Mouse (Mus musculus) intestine, embryonic 14.5 days (tissue): Measurements from ENCODE around the gene Qsox2. TPM values are rescaled to one million over a fixed set of nuclear protein-coding genes. Genes with fewer than 3 reads are reported as not detected.

ENCODE experiments used
- ATAC-seq: fragments of 200-750 bp; cut with Nextera tagmentation; replicated peaks from 2 replicates; pipeline ENCODE4 v1.8.0; 2017; ENCODE audit warnings: low read depth, moderate number of reproducible peaks, moderate TSS enrichment, moderate library complexity; ENCODE audit not compliant: low FRiP score, low TSS enrichment
- DNase-seq: peaks from one replicate; pipeline ENCODE4 v3.0.0-alpha.2; 2018; ENCODE audit warnings: low spot score
- H3K27ac ChIP-seq: fragments of 300-500 bp; sonication (generic); 2 replicates; pipeline ENCODE4 v1.5.1; 2014; ENCODE audit warnings: low read depth, mild to moderate bottlenecking, control low read depth
- H3K27me3 ChIP-seq: fragments of 300-500 bp; sonication (generic); replicated peaks from 2 replicates; pipeline ENCODE4 v1.6.1; 2014; ENCODE audit warnings: low read length, control low read depth; ENCODE audit not compliant: control insufficient read depth, insufficient read depth
- H3K36me3 ChIP-seq: fragments of 300-500 bp; sonication (generic); 2 replicates; pipeline ENCODE4 v1.6.1; 2014; ENCODE audit warnings: low read length, control low read depth; ENCODE audit not compliant: control insufficient read depth, insufficient read depth
- H3K4me1 ChIP-seq: fragments of 300-500 bp; sonication (generic); replicated peaks from 2 replicates; pipeline ENCODE4 v1.6.1; 2014; ENCODE audit warnings: low read length, control low read depth, mixed read lengths; ENCODE audit not compliant: control insufficient read depth, insufficient read depth
- H3K4me2 ChIP-seq: fragments of 300-500 bp; sonication (generic); 2 replicates; pipeline ENCODE4 v1.6.1; 2014; ENCODE audit warnings: low read length
- H3K4me3 ChIP-seq: fragments of 300-500 bp; sonication (generic); 2 replicates; pipeline ENCODE4 v1.5.1; 2014; ENCODE audit warnings: low read depth, low read length, control low read depth, mixed read lengths
- H3K9ac ChIP-seq: fragments of 300-500 bp; sonication (generic); 2 replicates; pipeline ENCODE4 v1.6.1; 2014; ENCODE audit warnings: mild to moderate bottlenecking, low read length
- H3K9me3 ChIP-seq: fragments of 300-500 bp; sonication (generic); 2 replicates; pipeline ENCODE4 v1.6.1; 2016; ENCODE audit warnings: low read length, control low read depth; ENCODE audit not compliant: control insufficient read depth
- WGBS: fragments of 180-500 bp; shearing (Covaris S2); extraction: QIAGEN DNeasy Blood & Tissue Kit; methylation state at CpG from one replicate; pipeline ENCODE4 v1.1.7; 2014; 5-methylcytosine and 5-hydroxymethylcytosine counted together
- polyA plus RNA-seq: library from polyadenylated mRNA; unstranded; fragments of >200 nt; fragmentation: Nextera tagmentation; extraction: Ambion mirVana; gene quantifications from 2 replicates; pipeline ENCODE4 v1.2.1, GENCODE M21; 2014

Qsox2 gene
- polyA plus RNA-seq, 1 experiment from 2014 or later, result 23.4 TPM

- Histone ChIP-seq H3K4me2 (no peak overlapping the region), H3K4me3 (no peak overlapping the region), H3K27ac (no peak overlapping the region), H3K9ac (no peak overlapping the region), H3K27me3 (no peaks in the 10 kb centered on the region), H3K9me3 (no peaks in the 10 kb centered on the region), H3K4me1 (no peaks in the 10 kb centered on the region), H3K36me3 (no peaks in the 10 kb centered on the region)
- WGBS, result 83% methylated on average over 3 of the region's 3 CpGs
- no peak for ATAC-seq
- DNase-seq, result no peak
Measured at GRCm38 (mm10) chr2:26166890-26167289, 70.4 kb downstream of the Qsox2 start.

Other genes starting within 250 kb of the Qsox2 start
- gene Ubac1, start 215.8 kb downstream of the Qsox2 start, polyA plus RNA-seq, result 90.2 and 90.3 TPM in 2 replicates
- 11.3 and 13.2 TPM in 2 replicates for gene Nacc2, start 114.3 kb downstream of the Qsox2 start, polyA plus RNA-seq
- not detected in 2 replicates for gene Lhx3, start 29.2 kb downstream of the Qsox2 start, polyA plus RNA-seq
- gene Ccdc187, start 57.0 kb upstream of the Qsox2 start, polyA plus RNA-seq, result 0.50 and 0.51 TPM in 2 replicates
- 23.4 and 26.7 TPM in 2 replicates for gene Gpsm1, start 78.0 kb upstream of the Qsox2 start, polyA plus RNA-seq
- 25.4 and 29.2 TPM in 2 replicates for gene Dnlz, start 114.6 kb upstream of the Qsox2 start, polyA plus RNA-seq
- gene Card9, start 123.4 kb upstream of the Qsox2 start, polyA plus RNA-seq, result 1.0 and 1.1 TPM in 2 replicates
- 30.4 and 31.1 TPM in 2 replicates for gene Snapc4, start 143.1 kb upstream of the Qsox2 start, polyA plus RNA-seq
- gene Entr1, start 151.8 kb upstream of the Qsox2 start, polyA plus RNA-seq, result 96.2 and 101 TPM in 2 replicates
- 90.2 and 99.7 TPM in 2 replicates for gene Pmpca, start 151.8 kb upstream of the Qsox2 start, polyA plus RNA-seq
- 18.4 and 22.8 TPM in 2 replicates for gene Inpp5e, start 171.7 kb upstream of the Qsox2 start, polyA plus RNA-seq
- 33.7 and 39.8 TPM in 2 replicates for gene Sec16a, start 207.7 kb upstream of the Qsox2 start, polyA plus RNA-seq